Mouse (Mus musculus) activated CD4-positive, CD25-positive, alpha-beta regulatory T cell, adult 9 weeks (primary cell): ENCODE results near the gene Bcam. TPM values are rescaled to one million over a fixed set of nuclear protein-coding genes. Genes with fewer than 3 reads are reported as not detected.

Experiments used
- polyA plus RNA-seq: library from polyadenylated mRNA; unstranded; fragments of 100-300 nt; shearing (Covaris generic); gene quantifications from one replicate; pipeline ENCODE4 v1.2.1, GENCODE M21; 2017

Bcam gene
- 19.5 TPM for polyA plus RNA-seq

DNA sequence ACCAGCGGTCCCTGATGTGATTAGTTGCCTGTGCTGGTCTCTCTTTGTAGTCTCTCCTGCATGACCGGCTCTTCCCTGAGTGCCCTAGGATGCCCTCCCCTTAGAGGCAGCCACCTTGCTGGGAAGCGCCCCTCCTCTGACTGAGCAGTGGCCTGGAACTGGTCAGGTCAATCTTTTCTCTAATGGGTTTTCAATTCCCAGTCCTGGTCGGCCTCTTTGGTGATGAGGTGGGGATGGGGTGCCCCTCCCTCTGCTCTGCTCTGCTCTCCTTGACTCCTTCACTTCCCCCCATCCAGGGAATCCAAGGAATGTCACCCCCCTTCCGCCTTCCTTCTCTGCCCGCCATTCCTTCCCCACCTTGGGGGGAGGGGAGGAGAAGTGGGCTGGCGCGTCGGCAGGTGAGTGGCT is at the start of gene Bcam:
Gene Bcam, minus strand, starts transcription at position 33 of the 408 bp plus-strand sequence.

DNA sequence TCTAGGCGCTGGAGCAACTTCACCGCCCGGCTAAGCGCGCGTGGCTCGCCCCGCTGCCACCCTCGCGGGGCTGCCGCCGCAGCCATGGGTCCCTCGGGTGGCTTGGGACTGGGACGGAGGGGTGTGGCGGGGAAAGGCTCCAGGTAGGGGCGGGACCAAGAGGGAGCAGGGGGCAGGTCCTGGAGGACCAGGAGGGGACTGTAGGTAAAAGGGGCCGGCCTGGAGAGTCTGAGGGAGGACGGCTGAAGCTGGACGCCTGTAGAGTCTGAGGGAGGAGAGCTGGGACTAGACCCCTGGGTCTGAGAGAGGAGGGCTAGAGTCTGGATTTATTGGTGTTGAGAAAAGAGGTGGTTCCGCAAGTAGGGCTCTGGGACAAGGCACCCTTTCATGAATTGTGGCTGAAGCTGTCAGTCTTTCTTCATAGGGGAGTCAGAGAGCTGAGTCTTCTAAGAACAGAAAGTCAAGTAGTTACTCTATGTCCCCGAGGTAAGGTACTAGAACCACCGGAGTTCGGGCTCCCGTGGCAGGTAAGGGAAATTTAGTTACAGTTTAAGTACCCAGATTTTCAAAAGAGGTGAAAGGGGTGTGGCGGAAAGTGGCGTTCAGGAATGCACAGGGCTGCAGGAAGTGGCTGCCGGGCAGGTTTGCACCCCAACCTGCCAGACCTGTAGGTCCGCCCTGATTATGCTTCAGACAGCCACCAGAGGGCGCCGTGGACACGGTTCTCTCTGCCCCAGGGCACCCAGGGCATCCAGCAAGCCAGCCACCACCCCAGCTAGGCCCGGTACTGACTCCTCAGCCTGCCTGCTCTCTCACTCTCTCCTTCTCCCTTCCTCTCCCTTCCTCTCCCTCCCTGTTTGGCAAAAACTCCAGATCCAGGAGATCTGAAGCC is 26.1 kb upstream of the Bcam start, which contains the start of gene Cblc:
Gene Cblc, minus strand, starts transcription at position 113 of the 892 bp plus-strand sequence.

DNA sequence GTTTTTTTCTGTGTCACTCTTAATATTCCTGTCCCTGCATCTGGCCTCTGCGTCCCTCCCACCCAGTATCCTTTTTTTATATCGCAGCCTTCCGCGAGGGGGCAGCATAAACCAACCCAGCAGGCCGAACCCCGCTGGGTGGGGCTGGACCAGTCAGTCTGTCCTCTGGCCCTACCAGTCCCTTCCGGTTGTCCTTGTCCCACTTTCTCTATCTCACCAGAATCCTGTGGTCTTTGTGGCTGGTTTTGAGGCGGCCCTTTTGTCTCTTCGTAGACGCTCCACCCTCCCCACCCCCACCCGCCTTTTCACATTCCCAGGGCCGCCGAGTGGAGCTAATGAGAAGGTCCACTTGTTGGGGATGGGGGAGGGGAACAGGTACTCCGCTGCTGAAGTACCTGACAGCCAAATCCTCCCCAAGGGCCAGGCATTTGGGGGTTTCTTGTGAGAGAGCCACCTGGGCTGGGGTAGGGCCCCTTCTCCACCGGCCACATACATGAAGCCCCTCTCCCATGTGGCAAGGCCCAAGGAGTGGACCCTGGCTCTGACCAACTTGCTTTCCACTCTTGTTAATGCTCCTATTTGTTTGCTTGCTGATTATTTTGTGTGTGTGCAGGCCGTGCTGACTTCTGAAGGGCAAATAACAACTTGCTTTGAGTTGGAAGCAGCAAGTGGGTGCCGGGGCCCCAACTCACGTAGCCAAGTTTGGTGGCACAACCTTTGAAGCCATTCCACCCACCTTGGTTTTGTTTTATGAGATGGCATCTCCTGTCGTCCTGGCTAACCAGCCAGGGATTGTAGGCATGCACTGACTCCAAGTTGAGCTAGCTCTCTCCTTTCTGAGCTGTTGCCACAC is 20.4 kb downstream of the Bcam start, which contains the start of gene Nectin2:
Gene Nectin2, minus strand, starts transcription at position 267 of the 853 bp plus-strand sequence.

DNA sequence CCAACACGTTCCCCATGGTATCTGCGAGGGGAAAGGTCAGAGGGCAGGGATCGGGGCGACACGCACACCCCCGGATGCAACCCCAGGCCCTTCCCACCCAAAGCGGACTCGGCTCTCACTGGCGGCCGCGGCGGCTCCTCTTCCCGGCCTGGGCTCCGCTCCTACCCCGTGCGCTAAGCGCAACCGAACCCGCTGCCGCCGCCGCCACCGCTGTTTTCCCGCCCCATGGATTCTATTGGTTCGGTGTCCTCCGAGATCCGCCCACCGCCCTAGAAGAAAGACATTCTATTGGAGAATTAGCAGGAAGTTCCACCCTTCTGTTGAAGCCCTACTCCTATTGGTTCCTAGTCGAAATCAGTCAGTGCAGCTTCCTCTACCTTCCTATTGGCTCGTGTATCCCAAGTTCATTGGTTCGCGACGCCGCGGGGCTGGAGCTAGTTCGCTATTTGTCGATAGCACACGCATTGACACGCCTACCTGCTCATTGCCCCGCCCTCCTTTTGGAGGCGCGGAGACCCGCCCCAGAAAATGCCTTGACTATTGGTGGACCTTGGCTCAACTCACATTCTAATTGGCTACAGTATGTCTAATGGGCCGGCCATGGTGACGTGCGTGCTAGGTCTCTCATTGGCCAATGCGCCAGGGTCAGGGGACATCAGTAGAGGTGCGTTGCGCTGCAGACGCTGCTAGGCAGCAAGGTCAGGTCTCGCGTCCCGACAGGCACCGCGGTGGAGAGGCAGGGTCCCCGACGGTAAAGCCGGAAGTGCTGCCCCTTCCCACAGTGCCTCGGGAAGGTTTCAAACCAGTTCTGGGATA is 55.4 kb downstream of the Bcam start, which contains the start of gene Tomm40:
Gene Tomm40, minus strand, starts transcription at position 200 of the 816 bp plus-strand sequence.

Other genes starting within 250 kb of the Bcam start
- gene Ppp1r37, start 207.9 kb downstream of the Bcam start, polyA plus RNA-seq: 4.3 TPM
- gene Zfp296, start 193.7 kb downstream of the Bcam start, polyA plus RNA-seq: 1.6 TPM
- gene Gemin7, start 193.4 kb downstream of the Bcam start, polyA plus RNA-seq: 95.3 TPM
- 15.3 TPM for gene Clasrp, start 166.5 kb downstream of the Bcam start, polyA plus RNA-seq
- gene Relb, start 141.6 kb downstream of the Bcam start, polyA plus RNA-seq: 24.3 TPM
- gene Clptm1, start 106.0 kb downstream of the Bcam start, polyA plus RNA-seq: 150 TPM
- not detected for gene Apoc2, start 93.1 kb downstream of the Bcam start, polyA plus RNA-seq
- gene Gm44805, start 89.6 kb downstream of the Bcam start, polyA plus RNA-seq: not detected
- 0.54 TPM for gene Apoc4, start 89.5 kb downstream of the Bcam start, polyA plus RNA-seq
- gene Apoc1, start 78.4 kb downstream of the Bcam start, polyA plus RNA-seq: 1.8 TPM
- gene Apoe, start 71.8 kb downstream of the Bcam start, polyA plus RNA-seq: 19.9 TPM
- 19.1 TPM for gene Tomm40, start 55.6 kb downstream of the Bcam start, polyA plus RNA-seq
- 1.2 TPM for gene Nectin2, start 20.5 kb downstream of the Bcam start, polyA plus RNA-seq
- gene Cblc, start 25.8 kb upstream of the Bcam start, polyA plus RNA-seq: 0.45 TPM
- gene Bcl3, start 51.8 kb upstream of the Bcam start, polyA plus RNA-seq: 16.8 TPM
- 0.28 TPM for gene Gm19345, start 81.0 kb upstream of the Bcam start, polyA plus RNA-seq
- 0.29 TPM for gene Ceacam16, start 90.3 kb upstream of the Bcam start, polyA plus RNA-seq
- not detected for gene Ceacam19, start 116.9 kb upstream of the Bcam start, polyA plus RNA-seq
- gene Pvr, start 150.1 kb upstream of the Bcam start, polyA plus RNA-seq: 43.6 TPM
- gene Igsf23, start 179.7 kb upstream of the Bcam start, polyA plus RNA-seq: 28.3 TPM
- gene Ceacam20, start 194.4 kb upstream of the Bcam start, polyA plus RNA-seq: not detected
- not detected for gene Nlrp9b, start 220.4 kb upstream of the Bcam start, polyA plus RNA-seq